8 mouse cellular contexts compared by ENCODE assay signal in genomic region chr2:165857841-165858426, GRCm38 (mm10). TPM values are rescaled to one million over a fixed set of nuclear protein-coding genes. Genes with fewer than 3 reads are reported as not detected.
DNase-seq lines count a peak whose midpoint lies in the region; ATAC-seq and TF ChIP-seq lines count a peak whose summit lies in the region.

No protein-coding gene starts in this region.

- H3K27me3 ChIP-seq in embryonic facial prominence, embryonic 15.5 days = no peaks in the 10 kb centered on the region
- H3K27me3 ChIP-seq in heart, postnatal 0 days (ENCODE audit: control insufficient read depth, insufficient read depth, low read length) = no peaks in the 10 kb centered on the region

- peak; percentile 51; the same call in 1 of the 2 replicates for TF ChIP-seq EP300 in heart, postnatal 0 days (IDR thresholded peaks at IDR 0.05; ENCODE audit: low read depth)

- ATAC-seq in embryonic facial prominence, embryonic 15.5 days (ENCODE audit: insufficient number of reproducible peaks, low FRiP score, low TSS enrichment, low read depth) = no peak
- ATAC-seq in heart, postnatal 0 days (ENCODE audit: insufficient read depth, low read depth) = 0 out of 2 replicates have a peak, but pooled peaks have one; percentile 19

- peak overlapping the region; percentile 20 for H3K4me2 ChIP-seq in embryonic facial prominence, embryonic 15.5 days (replicated peaks)
- H3K4me2 ChIP-seq in heart, postnatal 0 days (ENCODE audit: low read depth, low read length) = peak overlapping the region; percentile 54

- peak overlapping the region; percentile 94 for H3K27ac ChIP-seq in ES-E14 (ENCODE audit: insufficient read depth, low read depth, low read length, poor library complexity, severe bottlenecking)
- peak overlapping the region; percentile 95 for H3K27ac ChIP-seq in embryonic facial prominence, embryonic 15.5 days (replicated peaks)
- peak overlapping the region; percentile 96 for H3K27ac ChIP-seq in heart, postnatal 0 days (ENCODE audit: low read depth)
- H3K27ac ChIP-seq in macrophage = peak overlapping the region; percentile 89

- H3K4me3 ChIP-seq in ES-E14 (ENCODE audit: insufficient read depth in 1 of 2, low read depth in 1 of 2, low read length in 2 of 2, poor library complexity in 1 of 2, severe bottlenecking in 1 of 2) (peak overlapping the region; percentile 61 to 62), macrophage (ENCODE audit: inconsistent target) (peak overlapping the region; percentile 1; the same call in 1 of the 2 replicates)
- 0 out of 2 replicates have a peak overlapping the region, but pooled peaks have one; percentile 0 for H3K4me3 ChIP-seq in embryonic facial prominence, embryonic 15.5 days (replicated peaks)
- H3K4me3 ChIP-seq in heart, postnatal 0 days (ENCODE audit: low read depth, low read length) = peak overlapping the region; percentile 5; the same call in 1 of the 2 replicates

- peak overlapping the region; percentile 75 for H3K9ac ChIP-seq in ES-E14 (ENCODE audit: insufficient read depth, low read depth, low read length, poor library complexity, severe bottlenecking)
- no peak overlapping the region; the same call in none of the 2 replicates for H3K9ac ChIP-seq in embryonic facial prominence, embryonic 15.5 days
- H3K9ac ChIP-seq in heart, postnatal 0 days (replicated peaks; ENCODE audit: low read depth, low read length) = peak overlapping the region; percentile 66

- H3K9me3 ChIP-seq in ES-E14 (ENCODE audit: control insufficient read depth, insufficient read depth, low read depth, low read length) = no peaks in the 10 kb centered on the region
- no peaks in the 10 kb centered on the region for H3K9me3 ChIP-seq in embryonic facial prominence, embryonic 15.5 days (replicated peaks)
- no peaks in the 10 kb centered on the region for H3K9me3 ChIP-seq in heart, postnatal 0 days (replicated peaks; ENCODE audit: control insufficient read depth, low read length)

- peaks cover 100% of the 10 kb centered on the region for H3K79me2 ChIP-seq in macrophage (ENCODE audit: inconsistent target)

- H3K36me3 ChIP-seq in ES-E14 (ENCODE audit: control insufficient read depth, insufficient read depth, low read length, poor library complexity, severe bottlenecking) (peaks cover 10% of the 10 kb centered on the region; the same call in 1 of the 2 replicates), macrophage (ENCODE audit: inconsistent target) (peaks cover 13% of the 10 kb centered on the region; the same call in 1 of the 2 replicates)
- no peaks in the 10 kb centered on the region for H3K36me3 ChIP-seq in embryonic facial prominence, embryonic 15.5 days
- peaks cover 8% of the 10 kb centered on the region; the same call in 1 of the 2 replicates for H3K36me3 ChIP-seq in heart, postnatal 0 days (replicated peaks; ENCODE audit: control insufficient read depth, insufficient read depth, low read length)

- peaks cover 11 to 37% of the 10 kb centered on the region in 2 experiments for H3K4me1 ChIP-seq in ES-E14 (ENCODE audit: control insufficient read depth in 2 of 2, insufficient read depth in 2 of 2, low read length in 2 of 2, poor library complexity in 1 of 2)
- H3K4me1 ChIP-seq in embryonic facial prominence, embryonic 15.5 days = peaks cover 83% of the 10 kb centered on the region
- H3K4me1 ChIP-seq in heart, postnatal 0 days (ENCODE audit: control insufficient read depth, insufficient read depth) = peaks cover 55% of the 10 kb centered on the region

- TF ChIP-seq CTCF in heart, postnatal 0 days (IDR thresholded peaks at IDR 0.05; ENCODE audit: low read depth) = no peak

- 7% methylated on average over 22 of the region's 22 CpGs for WGBS in embryonic facial prominence, embryonic 15.5 days
- WGBS in heart, postnatal 0 days = 3% methylated on average over 22 of the region's 22 CpGs
- WGBS in macrophage (ENCODE audit: missing documents) = 58% methylated on average over 22 of the region's 22 CpGs

- in situ Hi-C loops in ES-E14 (cut with MboI; ENCODE audit: low sequenced_read_pairs in 2 of 2, unreplicated experiment in 2 of 2) = no loop called here

- no peak for DNase-seq in ES-E14 (ENCODE audit: low read depth, low spot score)
- peak; percentile 61 to 69 for DNase-seq in adrenal gland, adult 18-20 months (ENCODE audit: low spot score in 2 of 2)
- peak; percentile 80 for DNase-seq in heart, postnatal 0 days (ENCODE audit: low spot score)
- peak; percentile 60 to 80 for DNase-seq in kidney, postnatal 25 days
- peak; percentile 34 for DNase-seq in thymus, postnatal 4 days
- DNase-seq in right cerebral cortex, postnatal 25 days = no peak

TF ChIP-seq in ES-E14, 5 proteins besides CTCF, POLR2A, EP300 and RAD21:
- TF ChIP-seq CHD2 (IDR thresholded peaks at IDR 0.05; ENCODE audit: low read depth, low read length) (no peak), MAFK (IDR thresholded peaks at IDR 0.05; ENCODE audit: insufficient read depth, low read depth, low read length) (no peak), ZNF384 (IDR thresholded peaks at IDR 0.05; ENCODE audit: low read depth, low read length) (no peak), ZC3H11A (IDR thresholded peaks at IDR 0.05; ENCODE audit: borderline replicate concordance, low read depth, low read length) (no peak), HCFC1 (IDR thresholded peaks at IDR 0.05; ENCODE audit: borderline replicate concordance, insufficient read depth, low read length) (no peak)

RNA-seq across cellular contexts. Expression of gene Zmynd8, which starts 40.9 kb away (rescaled TPM):
- total RNA-seq in ES-E14 (2012; rRNA removed) = 49.7 and 60.5 TPM in 2 replicates
- total RNA-seq in adrenal gland, adult 18-20 months (2021) = 10 to 100 TPM; 45.8 to 48.8 TPM
- polyA plus RNA-seq in embryonic facial prominence, embryonic 15.5 days (2015; fragmentation: Nextera tagmentation; extraction: Ambion mirVana) = 50.4 and 50.9 TPM in 2 replicates
- total RNA-seq in heart, postnatal 0 days (2014; rRNA removed; ENCODE audit: low replicate concordance) = 19.2 and 48.1 TPM in 2 replicates
- polyA plus RNA-seq in heart, postnatal 0 days (2015; fragmentation: Nextera tagmentation; extraction: Ambion mirVana) = 35.3 and 35.4 TPM in 2 replicates
- total RNA-seq in macrophage (2018; cell fraction: chromatin; rRNA removed) = 100 to 1,000 TPM; 113 to 715 (median 441) TPM
- total RNA-seq in macrophage (2018; cell fraction: cytosol; rRNA removed) = 100 to 1,000 TPM in 8 of 26 experiments, 10 to 100 TPM in 18; 32.1 to 112 (median 96.4) TPM
- total RNA-seq in macrophage (2018; cell fraction: nucleus; rRNA removed) = 100 to 1,000 TPM in 22 of 26 experiments, 10 to 100 TPM in 4; 57.9 to 347 (median 193) TPM
- 52.3 to 95.5 TPM (median 75.2 TPM) in 3 replicates for polyA plus RNA-seq in macrophage (2018)

Comparison
In these comparisons a context has a peak if more than half of its experiments do, and no peak if none do; other contexts are left out.
1. DNase-seq: peak in adrenal gland, adult 18-20 months (2 of 2), heart, postnatal 0 days (single experiment), kidney, postnatal 25 days (2 of 2) and thymus, postnatal 4 days (single experiment); none in ES-E14 (single experiment) and right cerebral cortex, postnatal 25 days (single experiment).
2. H3K4me3 ChIP-seq: peak in every context shown above with its lines; median percentile 62 in ES-E14; 5 in heart, postnatal 0 days; 1 in macrophage; 0 in embryonic facial prominence, embryonic 15.5 days.
3. Peak in every context shown above with its lines, with median percentiles within 50 percentile points of each other: H3K27ac ChIP-seq.